Mouse (Mus musculus) Muller cell, postnatal 12 days (primary cell): ENCODE results near the gene Ptprg.

Source experiments
- DNase-seq: peaks from one replicate; pipeline ENCODE4 v3.0.0-alpha.2; 2015; ENCODE audit errors: inconsistent ontology term

Ptprg gene

GRCm38 (mm10) chr14:11618140-11618705, 64.9 kb downstream of the Ptprg start:
- DNase-seq: peak; percentile 54

- DNase-seq: no peak
Measured at GRCm38 (mm10) chr14:11619606-11620005, 66.3 kb downstream of the Ptprg start.

- no peak for DNase-seq
Measured at GRCm38 (mm10) chr14:11620314-11620713, 67.0 kb downstream of the Ptprg start.

- DNase-seq: peak; percentile 33
Measured at GRCm38 (mm10) chr14:11620962-11621568, 67.7 kb downstream of the Ptprg start.

- no peak for DNase-seq
Measured at GRCm38 (mm10) chr14:11623576-11623975, 70.2 kb downstream of the Ptprg start.

GRCm38 (mm10) chr14:11630736-11631135, 77.4 kb downstream of the Ptprg start:
- DNase-seq: no peak

- DNase-seq: no peak
Measured at GRCm38 (mm10) chr14:11631505-11631904, 78.2 kb downstream of the Ptprg start.

GRCm38 (mm10) chr14:11637673-11638072, 84.3 kb downstream of the Ptprg start:
- DNase-seq: no peak

- DNase-seq: no peak
Measured at GRCm38 (mm10) chr14:11639366-11639765, 86.0 kb downstream of the Ptprg start.

GRCm38 (mm10) chr14:11640372-11640771, 87.0 kb downstream of the Ptprg start:
- no peak for DNase-seq

- peak; percentile 35 for DNase-seq
Measured at GRCm38 (mm10) chr14:11640996-11641395, 87.7 kb downstream of the Ptprg start.

GRCm38 (mm10) chr14:11642977-11643376, 89.6 kb downstream of the Ptprg start:
- DNase-seq: no peak

GRCm38 (mm10) chr14:11657374-11657773, 104.0 kb downstream of the Ptprg start:
- no peak for DNase-seq

GRCm38 (mm10) chr14:11663661-11664215, 110.4 kb downstream of the Ptprg start:
- DNase-seq: no peak

- no peak for DNase-seq
Measured at GRCm38 (mm10) chr14:11664302-11664701, 111.0 kb downstream of the Ptprg start.

- no peak for DNase-seq
Measured at GRCm38 (mm10) chr14:11665046-11665445, 111.7 kb downstream of the Ptprg start.

- DNase-seq: no peak
Measured at GRCm38 (mm10) chr14:11667762-11668161, 114.4 kb downstream of the Ptprg start.

- no peak for DNase-seq
Measured at GRCm38 (mm10) chr14:11670847-11671246, 117.5 kb downstream of the Ptprg start.

GRCm38 (mm10) chr14:11672981-11673547, 119.7 kb downstream of the Ptprg start:
- no peak for DNase-seq

- peak; percentile 42 for DNase-seq
Measured at GRCm38 (mm10) chr14:11678201-11678600, 124.9 kb downstream of the Ptprg start.

GRCm38 (mm10) chr14:11679741-11680140, 126.4 kb downstream of the Ptprg start:
- DNase-seq: no peak

GRCm38 (mm10) chr14:11680621-11681020, 127.3 kb downstream of the Ptprg start:
- peak; percentile 81 for DNase-seq

GRCm38 (mm10) chr14:11682441-11682840, 129.1 kb downstream of the Ptprg start:
- peak; percentile 43 for DNase-seq
